Mouse (Mus musculus): Measurements from ENCODE around the gene Gm1043. TPM values are rescaled to one million over a fixed set of nuclear protein-coding genes. Genes with fewer than 3 reads are reported as not detected.

Gm1043 gene
- total RNA-seq, 4 experiments from 2014 or later = 34.8 to 40.7 (median 36.0) TPM

DNA sequence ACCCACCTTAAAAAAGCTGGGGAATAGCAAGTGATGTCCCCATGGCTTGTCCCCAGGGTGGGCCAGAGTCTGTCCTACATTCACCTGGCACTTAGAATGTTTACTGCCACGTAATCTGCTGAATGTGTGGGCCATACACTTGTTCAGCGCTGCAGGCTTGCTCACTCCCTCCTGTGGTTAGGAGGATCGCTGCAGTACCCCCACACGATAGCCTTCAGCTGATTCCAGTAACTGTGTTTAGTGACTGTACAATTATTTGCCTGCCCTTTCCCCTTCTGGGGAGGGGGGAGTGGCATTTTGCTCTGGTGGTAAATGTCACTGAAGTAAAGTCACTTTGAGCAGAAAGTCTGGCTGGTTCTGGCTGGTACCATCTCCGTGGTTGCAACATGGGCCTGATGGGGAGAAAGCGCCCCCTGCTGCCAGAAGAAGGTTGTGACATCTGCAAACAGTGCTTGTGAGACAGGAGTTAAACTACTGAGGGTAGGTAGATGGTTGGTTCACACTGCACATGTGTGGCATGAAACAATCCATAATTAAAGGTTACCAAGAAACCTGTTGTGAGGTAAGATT is 24.2 kb downstream of the Gm1043 start:
- DNase-seq (ENCODE audit: low spot score in 2 of 2) = peak in 1 of 2 experiments; percentile 89

DNA sequence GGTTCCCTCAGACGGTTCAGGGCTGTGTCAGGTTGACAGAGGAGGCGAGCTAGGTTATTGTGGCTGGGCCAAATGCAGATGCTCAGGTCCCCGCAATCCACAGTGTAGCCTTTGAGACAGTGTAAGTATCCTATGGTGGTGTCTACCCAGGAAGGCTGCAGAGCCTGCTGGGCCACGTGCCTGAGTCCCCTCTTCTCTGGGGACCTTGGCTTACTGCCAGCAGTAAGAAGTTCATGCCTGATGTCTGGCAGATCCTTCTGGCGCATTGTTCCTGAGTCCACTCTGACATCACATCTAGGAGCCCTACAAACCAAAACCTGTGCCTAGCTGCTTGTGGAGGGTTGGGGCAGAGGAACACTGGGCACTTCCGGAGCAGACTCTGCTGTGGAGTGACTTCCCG is 27.2 kb downstream of the Gm1043 start:
- DNase-seq (ENCODE audit: low spot score in 2 of 2) = no peak

GRCm38 (mm10) chr5:37117126-37117525 is 32.0 kb downstream of the Gm1043 start:
- DNase-seq (ENCODE audit: low spot score in 2 of 2) = no peak

- DNase-seq (ENCODE audit: low spot score in 2 of 2) = no peak
These were observed 33.1 kb downstream of the Gm1043 start for GRCm38 (mm10) chr5:37118242-37118641.

- DNase-seq (ENCODE audit: low spot score in 2 of 2) = no peak
These were observed 36.1 kb downstream of the Gm1043 start for GRCm38 (mm10) chr5:37121186-37121680.

DNA sequence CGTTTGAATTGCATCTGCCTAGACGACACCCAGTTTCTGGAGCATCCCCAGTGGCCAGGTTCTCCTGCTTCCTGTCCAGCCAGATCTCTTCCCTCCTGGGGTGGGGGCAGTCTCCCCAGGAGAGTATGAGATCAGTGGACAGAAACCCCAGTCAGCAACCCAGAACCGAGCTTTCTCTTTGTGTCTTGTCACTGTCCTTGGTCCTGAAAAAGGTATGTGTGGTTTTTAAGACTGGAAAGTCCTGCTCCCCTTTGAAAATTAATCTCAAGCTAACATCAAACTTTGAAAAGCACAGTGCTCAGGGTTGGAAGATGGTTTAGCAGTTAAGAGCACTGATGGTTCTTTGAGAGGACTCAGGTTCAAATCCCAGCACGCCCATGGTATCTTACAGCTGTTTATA is 46.7 kb downstream of the Gm1043 start:
- no peak for DNase-seq (ENCODE audit: low spot score in 2 of 2)

GRCm38 (mm10) chr5:37141745-37142144 is 56.6 kb downstream of the Gm1043 start:
- no peak for DNase-seq (ENCODE audit: low spot score in 2 of 2)

DNA sequence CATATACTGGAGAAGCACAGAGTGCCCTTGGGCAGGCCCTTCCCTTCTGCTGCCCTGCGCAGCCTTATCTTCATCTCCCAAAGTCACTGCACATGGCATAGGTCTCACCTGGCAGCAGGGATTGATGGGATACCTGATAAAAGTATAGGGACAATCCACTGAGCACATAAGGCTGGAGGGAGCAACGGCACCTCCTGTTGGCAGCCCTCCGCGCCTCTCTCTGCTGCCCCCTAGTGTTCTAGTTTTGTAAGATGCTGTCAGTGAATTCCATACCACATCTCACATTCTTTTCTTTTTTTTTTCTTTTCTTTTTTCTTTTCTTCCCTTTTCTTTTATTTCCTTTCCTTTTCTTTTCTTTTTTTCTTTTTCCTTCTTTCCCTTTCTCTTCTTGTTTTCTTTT is 62.4 kb downstream of the Gm1043 start:
- DNase-seq (ENCODE audit: low spot score in 2 of 2) = no peak

GRCm38 (mm10) chr5:37150650-37151049 is 65.5 kb downstream of the Gm1043 start:
- no peak for DNase-seq (ENCODE audit: low spot score in 2 of 2)

DNA sequence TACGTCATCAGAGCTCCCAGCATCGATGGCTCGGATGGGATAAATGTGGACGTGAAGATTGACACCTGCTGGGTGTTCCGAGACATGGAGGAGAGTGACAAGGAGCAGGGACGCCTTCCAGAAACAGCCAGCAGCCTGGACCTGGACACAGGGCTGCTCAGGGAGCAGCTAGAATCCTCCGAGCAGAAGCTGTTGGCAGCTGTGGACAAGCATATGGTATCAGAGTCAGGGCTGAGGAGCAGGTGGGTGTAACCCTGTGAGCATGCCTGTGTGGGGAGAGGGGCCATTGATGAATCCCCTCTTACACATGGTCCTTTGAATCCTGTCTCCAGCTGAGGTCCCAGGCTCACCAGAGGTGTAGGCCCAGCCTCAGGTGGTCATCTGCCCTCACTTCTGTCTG is 69.3 kb downstream of the Gm1043 start:
- no peak for DNase-seq (ENCODE audit: low spot score in 2 of 2)

DNA sequence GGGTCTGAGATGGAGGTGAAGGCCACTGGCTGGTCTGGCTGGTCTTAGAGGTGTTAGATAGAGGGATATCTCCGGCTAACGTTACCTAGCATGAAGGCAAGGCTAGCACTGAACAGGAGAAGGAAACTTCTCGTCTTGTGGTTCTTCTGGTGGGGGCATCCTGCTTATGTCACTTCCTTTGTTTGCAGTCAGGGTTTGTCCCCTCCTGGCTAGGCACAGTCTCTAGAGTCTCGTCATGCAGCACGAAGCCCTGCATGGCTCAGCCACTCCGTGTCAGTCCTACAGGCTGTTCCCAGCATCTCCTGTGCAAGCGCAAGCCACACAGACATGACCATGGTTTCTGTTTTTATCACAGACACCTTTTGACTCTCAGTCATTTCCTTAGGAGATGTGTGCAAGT is 73.2 kb downstream of the Gm1043 start:
- DNase-seq (ENCODE audit: low spot score in 2 of 2) = no peak

- peak; percentile 79 to 80 for DNase-seq (ENCODE audit: low spot score in 2 of 2)
These were observed 78.0 kb downstream of the Gm1043 start for GRCm38 (mm10) chr5:37162871-37163781.

DNA sequence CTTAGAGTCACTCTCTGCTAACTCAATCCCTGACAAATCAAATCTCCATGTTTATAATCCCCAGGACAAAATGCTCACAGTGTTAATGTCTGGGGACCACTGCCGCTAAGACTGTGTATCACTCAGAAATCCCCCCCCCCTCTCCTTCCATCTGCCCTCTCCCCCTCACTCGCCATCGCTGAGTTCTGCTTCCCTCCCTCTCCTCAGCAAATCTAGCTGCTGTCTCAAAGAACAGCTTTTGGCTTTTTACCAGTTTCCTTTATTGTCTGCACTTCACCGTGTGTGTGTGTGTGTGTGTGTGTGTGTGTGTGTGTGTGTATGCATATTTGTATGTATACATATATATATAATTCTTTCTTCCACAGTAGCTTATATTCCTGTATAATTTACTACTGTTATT is 91.3 kb downstream of the Gm1043 start:
- no peak for DNase-seq (ENCODE audit: low spot score in 2 of 2)

- peak in 1 of 2 experiments; percentile 45 for DNase-seq (ENCODE audit: low spot score in 2 of 2)
These were observed 91.9 kb downstream of the Gm1043 start for GRCm38 (mm10) chr5:37177061-37177460.

- no peak for DNase-seq (ENCODE audit: low spot score in 2 of 2)
These were observed 93.6 kb downstream of the Gm1043 start for GRCm38 (mm10) chr5:37178811-37179210.

DNA sequence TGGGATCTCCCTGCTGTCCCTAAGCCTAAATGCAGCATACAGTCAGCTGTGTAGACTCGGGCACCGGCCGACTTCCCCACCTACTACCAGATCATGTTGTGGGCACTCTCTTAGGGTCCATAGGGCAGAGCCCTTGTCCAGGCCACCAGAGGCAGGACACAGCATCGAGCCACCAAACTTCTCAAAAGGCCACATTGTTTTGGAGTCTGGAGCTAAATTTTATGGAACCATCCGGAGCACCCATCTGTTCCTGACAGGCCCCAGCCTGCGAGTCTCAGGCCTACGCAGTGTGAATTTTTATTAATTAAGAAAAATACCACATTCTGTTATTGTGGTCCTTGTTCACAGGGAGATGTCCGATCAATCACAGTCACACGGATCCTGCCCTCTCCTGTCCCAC is 94.7 kb downstream of the Gm1043 start:
- DNase-seq (ENCODE audit: low spot score in 2 of 2) = no peak

DNA sequence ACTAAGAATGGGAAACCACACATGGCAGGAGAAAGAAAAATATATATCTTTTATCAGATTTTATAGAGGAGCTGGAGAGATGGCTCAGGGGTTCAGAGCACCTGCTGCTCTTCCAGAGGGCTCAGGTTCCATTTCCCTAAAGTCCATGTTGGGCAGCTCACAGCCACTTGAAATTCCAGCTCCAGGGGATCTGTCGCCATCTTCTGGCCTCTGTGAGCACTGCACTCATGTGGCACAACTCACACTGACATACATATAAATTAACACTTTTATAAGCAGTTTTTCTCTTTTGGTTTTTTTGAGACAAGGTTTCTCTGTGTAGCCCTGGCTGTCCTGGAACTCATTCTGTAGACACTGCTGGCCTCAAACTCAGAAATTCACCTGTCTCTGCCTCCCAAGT is 95.5 kb downstream of the Gm1043 start:
- no peak for DNase-seq (ENCODE audit: low spot score in 2 of 2)

GRCm38 (mm10) chr5:37184605-37185004 is 99.4 kb downstream of the Gm1043 start:
- no peak for DNase-seq (ENCODE audit: low spot score in 2 of 2)

GRCm38 (mm10) chr5:37190378-37190777 is 105.2 kb downstream of the Gm1043 start:
- no peak for DNase-seq (ENCODE audit: low spot score in 2 of 2)

- no peak for DNase-seq (ENCODE audit: low spot score in 2 of 2)
These were observed 111.0 kb downstream of the Gm1043 start for GRCm38 (mm10) chr5:37196196-37196595.

DNA sequence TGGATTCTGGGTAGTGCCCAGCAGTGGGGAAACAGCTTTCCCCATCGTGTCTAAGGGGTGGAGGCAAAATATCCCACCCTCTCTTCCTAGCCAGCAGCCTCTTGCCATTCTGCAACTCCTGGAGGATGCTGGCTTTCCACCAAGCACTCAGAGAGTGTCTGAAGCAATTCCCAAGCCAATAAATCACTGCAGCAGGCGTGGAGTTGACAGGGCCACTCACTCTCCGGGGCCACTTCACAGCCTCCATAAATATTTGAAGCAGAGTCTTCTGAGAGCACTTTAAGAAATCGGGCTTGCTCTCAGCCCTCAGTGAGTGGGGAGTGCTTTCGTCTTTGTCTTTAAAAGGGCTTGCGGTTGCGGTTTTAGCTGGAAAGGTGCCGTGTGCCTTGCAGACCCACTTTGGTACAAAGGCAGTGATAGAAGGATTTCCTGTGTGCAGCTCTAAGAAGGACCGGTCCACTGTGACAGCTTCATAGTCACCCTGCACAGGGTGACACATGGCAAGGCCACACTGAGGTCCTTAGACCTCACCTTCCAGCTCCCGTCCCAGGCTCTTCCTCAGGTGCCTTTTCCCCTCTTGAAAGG is 111.6 kb downstream of the Gm1043 start:
- no peak for DNase-seq (ENCODE audit: low spot score in 2 of 2)

DNA sequence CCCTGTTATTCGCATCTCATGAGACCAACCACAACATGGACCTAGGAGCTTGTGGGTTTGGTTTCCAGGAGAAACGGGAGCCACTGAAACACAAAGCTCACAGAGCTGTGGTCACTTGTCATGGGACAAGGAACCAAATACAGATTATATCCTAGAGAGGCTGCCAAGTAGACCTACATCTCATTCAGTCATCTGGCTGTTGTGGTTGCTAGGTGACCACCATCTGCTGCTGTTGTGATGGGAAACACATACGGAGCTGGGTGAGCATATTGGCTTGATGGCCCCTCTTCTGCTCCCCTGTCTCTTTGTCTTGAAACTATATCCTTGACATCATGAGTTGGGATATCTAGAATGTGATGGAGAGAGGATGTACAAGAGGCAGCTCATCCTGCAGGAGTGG is 112.3 kb downstream of the Gm1043 start:
- DNase-seq (ENCODE audit: low spot score in 2 of 2) = no peak
